Mouse (Mus musculus) erythroblast, embryonic 14.5 days (primary cell): ENCODE data around the gene C2.

ENCODE experiments used
- GATA1 ChIP-seq: IDR thresholded peaks from 2 replicates; pipeline ENCODE4 v1.6.1; 2012; ENCODE audit warnings: low read length, inconsistent platforms, mixed read lengths
- TAL1 ChIP-seq: IDR thresholded peaks from 3 replicates; pipeline ENCODE4 v1.6.1; 2012; ENCODE audit warnings: low read length, inconsistent platforms, mixed read lengths

- TF ChIP-seq GATA1 (no peak), TAL1 (no peak)
Measured at GRCm38 (mm10) chr17:34836155-34836855, 61.8 kb downstream of the C2 start.
